Mouse (Mus musculus) brain, embryonic 14.5 days (tissue): ENCODE data around the gene Gm14214. TPM values are rescaled to one million over a fixed set of nuclear protein-coding genes. Genes with fewer than 3 reads are reported as not detected.
A peak's percentile ranks its signal among the peaks of the same experiment; 100 is the strongest.

Source experiments
- DNase-seq: peaks from one replicate; pipeline ENCODE4 v3.0.0-alpha.2; 2011; ENCODE audit warnings: low read depth
- CTCF ChIP-seq: fragments of 200-500 bp; IDR thresholded peaks from 2 replicates; pipeline ENCODE4 v1.5.1; 2012; ENCODE audit warnings: inconsistent platforms, mild to moderate bottlenecking, moderate library complexity, borderline replicate concordance; ENCODE audit not compliant: insufficient read depth, insufficient read length; ENCODE audit errors: extremely low read depth
- POLR2A ChIP-seq: fragments of 200-500 bp; IDR thresholded peaks from 2 replicates; pipeline ENCODE4 v1.6.1; 2012; ENCODE audit warnings: mild to moderate bottlenecking, inconsistent platforms, borderline replicate concordance; ENCODE audit not compliant: poor library complexity, insufficient read depth, insufficient read length, severe bottlenecking; ENCODE audit errors: extremely low read depth
- polyA plus RNA-seq: library from polyadenylated mRNA; depleted of rRNA; stranded (reverse); fragments of >200 nt; gene quantifications from 2 replicates; pipeline ENCODE4 v1.2.3, GENCODE M21; 2012; rRNA removed

The Gm14214 gene
- polyA plus RNA-seq, 1 experiment, result not detected

DNA sequence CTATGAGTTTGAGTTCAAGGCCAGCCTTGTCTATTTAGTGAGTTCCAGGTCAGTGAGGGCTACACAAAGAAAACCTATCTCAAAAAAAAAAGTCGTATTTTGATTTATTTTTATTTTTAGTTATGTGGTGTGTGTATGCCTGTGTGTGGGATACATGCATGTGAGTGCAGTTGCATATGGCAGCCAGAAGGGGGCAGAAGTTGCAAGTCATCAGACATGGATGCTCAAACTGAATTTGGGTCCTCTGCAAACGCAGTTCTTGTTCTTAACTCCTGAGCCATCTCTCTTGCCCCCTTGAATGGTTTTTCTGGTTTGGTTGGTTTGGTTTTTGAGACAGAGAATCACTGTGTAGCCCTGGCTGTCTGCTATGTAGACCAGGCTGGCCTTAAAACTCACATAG, 21.4 kb downstream of the Gm14214 start:
- no peak for DNase-seq
- TF ChIP-seq POLR2A, result no peak
- TF ChIP-seq CTCF, result peak; percentile 51; the same call in 1 of the 2 replicates

DNA sequence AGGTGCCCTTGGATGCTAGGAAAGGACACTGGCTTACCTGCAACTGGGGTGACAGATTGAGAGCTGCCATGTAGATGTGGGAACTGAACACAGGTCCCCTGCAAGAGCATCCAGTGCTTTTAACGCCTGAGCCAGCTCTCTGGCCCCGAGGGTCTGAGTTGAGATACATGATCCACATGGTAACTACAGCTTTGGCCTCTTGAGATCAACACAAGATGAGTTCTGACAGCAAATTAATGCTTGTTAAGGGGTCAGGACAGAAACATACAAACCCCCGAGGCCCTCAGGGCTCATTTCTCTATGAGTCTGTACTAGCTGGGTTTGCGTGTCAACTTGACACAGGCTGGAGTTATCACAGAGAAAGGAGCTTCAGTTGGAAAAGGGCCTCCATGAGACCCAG, 25.9 kb downstream of the Gm14214 start:
- no peak for TF ChIP-seq CTCF
- no peak for TF ChIP-seq POLR2A
- DNase-seq, result no peak

DNA sequence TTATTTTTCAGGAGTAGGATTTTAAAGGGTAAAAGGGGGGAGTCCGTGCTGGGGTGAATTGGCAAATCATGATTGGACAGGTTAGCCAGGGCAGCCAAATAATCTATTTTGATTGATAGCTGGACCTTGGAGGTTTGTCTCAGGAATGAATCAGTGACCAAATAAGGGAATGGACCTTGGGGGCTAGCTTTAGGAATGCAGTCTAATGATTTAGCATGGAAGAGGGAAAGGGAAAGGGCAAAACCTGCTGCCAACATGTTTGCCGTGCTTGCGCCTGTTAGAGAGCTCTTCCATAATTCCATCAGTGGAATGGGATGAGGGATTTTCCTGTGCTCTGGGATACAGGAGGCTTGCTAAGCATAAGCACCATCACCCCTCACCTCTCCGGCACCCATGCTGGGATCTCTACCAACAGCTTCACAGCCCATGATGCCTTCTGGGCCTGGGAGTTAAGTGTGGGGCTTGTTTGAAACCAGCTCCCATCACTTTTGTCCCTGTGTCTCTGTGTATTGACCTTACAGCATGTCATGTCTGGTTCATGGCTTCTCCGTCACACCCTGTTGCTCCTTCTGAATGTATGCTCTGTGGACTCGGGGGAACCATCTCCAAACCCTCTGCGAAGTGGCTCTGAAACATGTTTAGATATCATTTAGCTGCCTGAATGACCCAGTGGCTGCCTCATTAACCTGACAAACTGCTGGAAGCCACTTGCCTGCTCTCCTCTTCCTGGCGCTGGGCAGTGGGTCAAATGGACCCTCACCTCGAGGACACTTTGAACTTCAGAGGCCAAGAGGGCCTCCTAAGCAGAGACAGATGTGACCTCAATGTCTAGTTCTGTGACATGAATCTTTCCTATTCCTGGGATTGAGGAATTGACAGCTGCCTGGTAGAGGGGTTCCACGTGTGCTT, 26.7 kb downstream of the Gm14214 start:
- TF ChIP-seq CTCF (no peak), POLR2A (no peak)
- DNase-seq, result no peak

DNA sequence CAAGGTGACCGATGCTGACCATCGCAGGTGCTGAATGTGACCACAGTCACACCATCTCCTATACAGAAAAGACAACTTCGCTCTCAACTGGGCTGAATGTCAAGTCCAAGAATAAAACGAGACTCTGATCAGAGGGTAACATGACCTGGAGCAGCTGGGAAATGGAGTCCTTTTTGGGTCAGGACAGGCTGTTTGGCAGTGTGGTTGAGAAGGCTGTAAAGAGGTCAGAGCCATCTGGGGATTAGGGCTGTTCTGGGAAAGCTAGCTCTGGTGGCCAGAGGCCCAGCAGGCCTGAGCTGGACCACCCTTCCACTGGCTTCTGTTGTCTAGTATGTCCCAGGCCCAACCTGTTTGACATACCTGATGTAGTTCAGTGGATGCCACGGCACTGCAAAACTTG, 31.2 kb downstream of the Gm14214 start:
- TF ChIP-seq CTCF (no peak), POLR2A (no peak)
- DNase-seq, result no peak

DNA sequence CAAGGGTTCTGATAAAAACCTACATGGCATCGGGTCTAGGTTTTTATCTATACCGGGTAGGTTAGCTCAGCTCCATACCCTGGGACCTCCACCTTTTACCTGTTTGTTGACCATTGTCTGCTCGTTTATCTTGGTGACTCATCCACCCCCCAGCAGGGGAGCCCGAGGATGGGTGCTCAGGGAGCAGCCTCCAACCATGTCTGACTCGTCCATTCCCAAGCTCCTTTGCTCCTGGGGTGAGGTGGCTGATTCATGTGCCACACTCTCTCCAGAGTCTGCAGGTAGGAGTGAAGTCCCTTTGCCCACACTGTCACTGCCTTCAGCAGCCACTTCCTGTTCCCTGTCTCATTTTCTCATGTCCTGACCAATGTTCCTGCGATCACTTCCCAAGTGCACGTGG, 33.8 kb downstream of the Gm14214 start:
- no peak for DNase-seq
- TF ChIP-seq CTCF (no peak), POLR2A (no peak)

DNA sequence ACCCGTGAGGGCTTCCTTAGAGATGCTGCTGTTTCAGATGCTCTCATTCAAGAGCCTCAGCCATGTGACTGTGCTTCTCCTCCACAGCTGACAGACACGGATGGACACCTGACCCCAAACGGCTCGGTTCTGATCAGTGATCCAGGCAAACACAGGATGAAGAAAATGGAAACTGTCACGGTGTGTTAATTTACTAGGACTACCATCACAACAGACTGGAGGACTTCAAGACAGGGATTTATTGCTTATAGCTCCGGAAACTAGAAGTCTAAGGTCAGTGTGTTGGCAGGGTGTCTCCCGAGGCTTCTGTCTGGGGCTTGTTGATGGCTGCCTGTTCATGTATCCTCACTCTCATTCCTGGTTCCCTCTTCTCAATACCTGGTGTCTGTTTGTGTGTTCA, 34.4 kb downstream of the Gm14214 start:
- DNase-seq, result no peak
- TF ChIP-seq POLR2A (no peak), CTCF (no peak)

DNA sequence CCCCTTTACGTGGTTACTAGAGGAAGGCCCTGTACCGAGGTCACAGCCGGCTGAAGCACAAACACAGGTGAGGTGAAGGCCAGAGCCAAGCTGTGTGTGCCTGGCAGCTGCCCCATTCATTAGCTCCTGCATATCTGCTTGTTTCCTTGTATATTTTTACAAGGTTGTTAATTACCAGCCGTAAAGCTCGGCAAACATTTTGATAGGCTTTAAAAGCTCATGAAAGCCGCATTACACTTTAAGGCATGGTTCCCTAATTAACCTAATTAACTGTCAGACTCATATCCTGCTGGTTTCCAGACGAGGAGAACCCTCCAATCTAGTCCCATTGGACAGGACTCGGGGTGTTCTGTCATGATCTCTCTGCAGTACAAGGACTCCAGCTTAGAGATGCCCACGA, 34.9 kb downstream of the Gm14214 start:
- peak; percentile 62 for DNase-seq
- TF ChIP-seq CTCF (no peak), POLR2A (no peak)

DNA sequence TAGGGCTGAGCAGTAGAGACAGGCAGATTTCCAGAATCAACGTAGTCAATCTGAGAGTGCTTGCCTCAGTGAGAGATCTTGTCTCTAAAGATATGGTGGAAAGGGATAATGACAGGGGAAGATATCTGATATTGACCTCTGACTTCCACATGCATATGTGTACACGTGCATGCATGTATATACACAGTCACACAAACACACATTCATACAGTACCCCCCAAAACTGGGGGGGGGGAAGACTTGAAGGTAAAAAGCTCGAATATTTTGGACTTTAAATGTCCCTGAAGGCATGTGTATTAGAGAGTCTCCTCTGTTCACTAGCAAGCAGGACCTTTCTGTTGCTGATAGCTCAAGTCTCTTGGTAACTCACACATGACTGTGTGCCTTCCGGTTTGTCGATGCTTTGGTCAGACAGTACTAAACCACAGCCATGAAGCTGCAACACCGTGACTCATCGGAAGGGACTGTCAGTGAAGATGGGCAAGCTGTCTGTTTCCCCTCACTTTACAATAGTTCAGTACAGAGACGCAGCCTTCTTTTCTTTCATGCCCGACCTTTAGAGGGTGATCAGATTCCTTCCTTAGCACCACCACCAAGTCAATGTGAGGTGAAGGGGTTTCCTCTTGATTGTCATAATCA, 37.2 kb downstream of the Gm14214 start:
- DNase-seq, result no peak
- TF ChIP-seq POLR2A, result no peak
- no peak for TF ChIP-seq CTCF

DNA sequence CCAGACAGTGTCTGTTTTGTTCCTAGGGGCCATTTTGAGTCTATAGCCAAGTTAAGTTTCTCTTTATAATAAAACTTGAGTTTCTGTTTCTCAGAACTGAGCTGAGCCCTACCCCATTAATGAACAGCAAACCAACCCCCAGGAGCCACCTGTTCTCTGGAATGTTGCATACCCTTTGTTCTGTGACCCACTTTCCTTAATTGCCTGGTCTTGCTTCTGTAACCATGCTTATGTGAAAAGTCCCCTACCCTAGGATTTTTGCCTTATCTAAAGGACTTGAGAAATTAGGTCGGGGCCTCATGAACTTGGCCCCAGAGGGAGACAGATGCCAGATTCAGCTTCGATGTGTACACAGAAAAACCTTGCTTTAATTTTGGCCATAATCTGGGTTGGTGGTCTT, 37.9 kb downstream of the Gm14214 start:
- TF ChIP-seq CTCF (no peak), POLR2A (no peak)
- DNase-seq, result no peak

DNA sequence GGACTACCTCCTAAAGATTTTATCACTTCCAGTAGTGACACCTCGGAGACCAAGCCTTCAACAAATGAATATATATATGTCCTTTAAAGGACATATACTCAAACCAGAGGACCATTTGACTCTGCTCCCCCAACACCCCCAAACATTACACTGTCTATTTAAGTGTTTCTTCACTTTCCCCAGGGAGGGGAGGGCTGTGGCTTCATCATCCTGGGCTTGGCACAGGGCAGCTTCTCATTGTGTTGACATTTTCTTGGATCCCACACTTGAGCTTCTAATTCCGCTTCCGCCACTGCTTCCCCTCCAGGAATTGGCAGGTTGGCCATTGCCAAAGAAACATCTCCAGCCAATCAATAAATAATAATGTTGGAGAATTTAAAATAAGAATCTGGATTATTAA, 39.0 kb downstream of the Gm14214 start:
- DNase-seq, result no peak
- TF ChIP-seq POLR2A, result no peak
- TF ChIP-seq CTCF, result no peak

DNA sequence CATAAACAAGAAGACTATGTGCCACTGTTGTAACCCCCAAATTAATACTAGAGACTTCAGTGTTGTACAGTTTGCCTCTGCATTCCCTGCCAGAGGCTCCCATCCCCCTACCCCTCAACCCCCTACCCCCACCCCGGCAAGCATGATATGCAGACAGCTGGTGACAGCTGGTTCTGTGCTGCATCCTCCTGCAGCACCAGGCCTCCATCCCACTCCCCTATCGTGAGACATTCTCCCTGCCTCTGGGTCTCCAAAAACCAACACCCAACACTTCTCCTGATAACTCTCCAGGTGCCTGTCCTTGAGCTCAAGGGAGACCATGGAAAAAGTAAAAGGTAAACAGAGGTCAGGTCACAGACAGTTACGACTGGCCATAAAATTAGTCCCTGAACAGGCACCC, 40.1 kb downstream of the Gm14214 start:
- DNase-seq, result no peak
- TF ChIP-seq POLR2A (no peak), CTCF (no peak)

DNA sequence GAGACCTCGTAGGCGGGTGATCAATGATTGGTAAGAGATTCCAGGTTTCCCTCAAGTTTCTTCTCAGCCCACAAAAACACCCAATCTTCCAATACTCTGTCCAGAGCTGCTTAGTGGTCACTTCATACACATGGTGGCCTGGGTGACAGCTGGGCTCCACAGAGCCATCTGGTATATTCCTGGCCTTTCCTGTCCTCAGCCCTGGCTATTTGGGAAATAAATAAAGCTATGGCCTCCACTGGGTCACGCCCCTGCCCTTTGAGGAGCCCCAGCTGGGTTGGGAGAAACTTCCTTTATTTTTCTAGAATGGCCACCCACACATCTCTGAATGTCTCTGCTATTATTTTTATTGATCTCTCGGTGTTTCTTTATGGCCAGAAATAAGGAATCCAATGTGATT, 46.4 kb downstream of the Gm14214 start:
- DNase-seq, result no peak
- TF ChIP-seq CTCF, result no peak
- TF ChIP-seq POLR2A, result no peak

DNA sequence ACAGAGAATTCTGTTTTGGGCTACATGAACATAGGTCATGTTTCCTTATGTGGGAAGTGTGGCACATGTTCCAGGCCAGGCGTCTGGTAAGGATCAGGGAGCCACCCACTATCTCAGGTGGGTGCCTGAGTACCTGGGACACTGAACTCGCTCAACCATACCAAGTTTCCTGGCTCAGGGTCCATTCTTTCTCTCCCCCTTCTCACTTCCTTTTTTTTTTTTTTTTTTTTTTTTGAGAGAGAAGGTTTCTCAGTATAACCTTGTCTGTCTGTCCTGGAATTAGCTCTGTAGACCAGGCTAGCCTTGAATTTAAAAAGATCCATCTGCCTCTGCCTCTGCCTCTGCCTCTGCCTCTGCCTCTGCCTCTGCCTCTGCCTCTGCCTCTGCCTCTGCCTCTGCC, 49.5 kb downstream of the Gm14214 start:
- DNase-seq, result no peak
- TF ChIP-seq POLR2A, result no peak
- TF ChIP-seq CTCF, result no peak

Other genes with a start within 250 kb of the Gm14214 start
- 0.40 and 0.66 TPM in 2 replicates for gene 1700003F12Rik, start 222.9 kb downstream of the Gm14214 start, polyA plus RNA-seq
- 0.08 TPM in 1 of 2 replicates, not detected in the other for gene Actl10, start 218.3 kb downstream of the Gm14214 start, polyA plus RNA-seq
- 11.6 and 22.0 TPM in 2 replicates for gene Necab3, start 211.1 kb downstream of the Gm14214 start, polyA plus RNA-seq
- 15.0 and 19.5 TPM in 2 replicates for gene E2f1, start 200.1 kb downstream of the Gm14214 start, polyA plus RNA-seq
- gene Pxmp4, start 166.3 kb downstream of the Gm14214 start, polyA plus RNA-seq, result 11.4 and 12.5 TPM in 2 replicates
- gene Zfp341, start 156.7 kb downstream of the Gm14214 start, polyA plus RNA-seq, result 17.6 and 18.7 TPM in 2 replicates
- 0.22 and 0.69 TPM in 2 replicates for gene 4930519P11Rik, start 156.6 kb downstream of the Gm14214 start, polyA plus RNA-seq
- gene Chmp4b, start 118.3 kb downstream of the Gm14214 start, polyA plus RNA-seq, result 201 and 214 TPM in 2 replicates
- 253 and 290 TPM in 2 replicates for gene Raly, start 21.1 kb upstream of the Gm14214 start, polyA plus RNA-seq
- 4.1 and 6.5 TPM in 2 replicates for gene a, start 21.4 kb upstream of the Gm14214 start, polyA plus RNA-seq
- 43.0 and 58.8 TPM in 2 replicates for gene Eif2s2, start 122.9 kb upstream of the Gm14214 start, polyA plus RNA-seq
- 0.15 and 0.24 TPM in 2 replicates for gene Gm14226, start 248.2 kb upstream of the Gm14214 start, polyA plus RNA-seq